ENCODE assay signal across 18 mouse cellular contexts in the genomic region with DNA sequence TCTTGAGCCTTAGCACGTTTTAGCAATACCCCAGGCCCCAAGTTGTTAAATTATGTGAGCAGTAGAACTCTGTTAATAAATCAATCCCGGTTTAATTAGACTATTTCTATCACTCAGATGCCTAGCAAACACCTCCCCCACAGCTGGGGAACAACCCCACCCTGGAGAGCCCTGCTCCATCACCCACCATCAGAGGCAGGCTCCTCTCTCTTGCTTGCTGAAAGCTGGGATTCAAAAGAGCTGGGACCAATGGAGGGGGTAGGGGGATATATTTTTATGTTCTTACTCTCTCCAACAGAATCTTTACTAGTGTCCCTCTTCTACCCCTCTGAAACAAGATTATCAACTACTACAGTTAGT.
DNase-seq lines count a peak whose midpoint lies in the region; ATAC-seq lines count a peak whose summit lies in the region.
"Had no signal": no experiment of that assay in that cellular context is flagged by ENCODE, and none has a peak within 500 bp of the region (broad histone marks: within the 10 kb centered on the region; RNA-seq: fewer than 3 reads in every experiment).

No protein-coding gene starts in this region.

- no peak overlapping the region for H3K4me2 ChIP-seq in forebrain, embryonic 15.5 days (replicated peaks)
- H3K4me2 ChIP-seq in hindbrain, embryonic 16.5 days (ENCODE audit: low read length): no peak overlapping the region
- no peak overlapping the region for H3K4me2 ChIP-seq in midbrain, embryonic 14.5 days (ENCODE audit: low read length)
- H3K4me2 ChIP-seq: intestine, embryonic 15.5 days; liver, embryonic 11.5 days; lung, embryonic 14.5 days had no signal

- H3K27ac ChIP-seq in embryonic facial prominence, embryonic 10.5 days (replicated peaks): 0 out of 2 replicates have a peak overlapping the region, but pooled peaks have one; percentile 10
- H3K27ac ChIP-seq in forebrain, embryonic 15.5 days (replicated peaks): peak overlapping the region; percentile 50
- no peak overlapping the region for H3K27ac ChIP-seq in hindbrain, embryonic 16.5 days (ENCODE audit: low read depth, low read length)
- peak overlapping the region; percentile 72 for H3K27ac ChIP-seq in midbrain, embryonic 14.5 days (replicated peaks; ENCODE audit: low read depth, low read length)
- H3K27ac ChIP-seq: gastrocnemius, adult 2 months; intestine, embryonic 15.5 days had no signal

- H3K27me3 ChIP-seq in embryonic facial prominence, embryonic 10.5 days (replicated peaks; ENCODE audit: low read depth, poor library complexity, severe bottlenecking): no peaks in the 10 kb centered on the region
- H3K27me3 ChIP-seq in forebrain, embryonic 15.5 days: no peaks in the 10 kb centered on the region
- H3K27me3 ChIP-seq in hindbrain, embryonic 16.5 days (replicated peaks; ENCODE audit: control insufficient read depth, insufficient read depth, low read length): no peaks in the 10 kb centered on the region
- no peaks in the 10 kb centered on the region for H3K27me3 ChIP-seq in midbrain, embryonic 14.5 days (ENCODE audit: control insufficient read depth, insufficient read depth, low read length)
- H3K27me3 ChIP-seq: intestine, embryonic 15.5 days; megakaryocyte, embryonic 14.5 days had no signal

- ATAC-seq in forebrain, embryonic 15.5 days (replicated peaks): peak; percentile 88
- peak; percentile 45; the same call in 1 of the 2 replicates for ATAC-seq in hindbrain, embryonic 16.5 days
- no peak; the same call in 1 of the 2 replicates for ATAC-seq in midbrain, embryonic 14.5 days (ENCODE audit: low FRiP score, low TSS enrichment)
- ATAC-seq in monocyte, adult 5-6 weeks (replicated peaks; ENCODE audit: insufficient number of reproducible peaks, low FRiP score, low TSS enrichment, poor library complexity, severe bottlenecking): no peak
- ATAC-seq: intestine, embryonic 15.5 days had no signal

- 0 out of 2 replicates have a peak, but pooled peaks cover 3% of the 10 kb centered on the region for H3K9me3 ChIP-seq in embryonic facial prominence, embryonic 10.5 days
- H3K9me3 ChIP-seq in forebrain, embryonic 15.5 days: no peaks in the 10 kb centered on the region
- no peaks in the 10 kb centered on the region for H3K9me3 ChIP-seq in hindbrain, embryonic 16.5 days (ENCODE audit: control insufficient read depth, low read length)
- no peaks in the 10 kb centered on the region for H3K9me3 ChIP-seq in midbrain, embryonic 14.5 days (ENCODE audit: control insufficient read depth, low read length)
- H3K9me3 ChIP-seq: intestine, embryonic 15.5 days; megakaryocyte, embryonic 14.5 days had no signal

- H3K9ac ChIP-seq in forebrain, embryonic 15.5 days (replicated peaks): no peak overlapping the region
- H3K9ac ChIP-seq in hindbrain, embryonic 16.5 days (ENCODE audit: low read depth, low read length): no peak overlapping the region
- no peak overlapping the region for H3K9ac ChIP-seq in midbrain, embryonic 14.5 days (replicated peaks; ENCODE audit: low read length)
- H3K9ac ChIP-seq: intestine, embryonic 15.5 days; lung, embryonic 14.5 days had no signal

- H3K4me3 ChIP-seq in embryonic facial prominence, embryonic 10.5 days: no peak overlapping the region
- no peak overlapping the region for H3K4me3 ChIP-seq in forebrain, embryonic 15.5 days
- no peak overlapping the region for H3K4me3 ChIP-seq in hindbrain, embryonic 16.5 days (ENCODE audit: low read length)
- H3K4me3 ChIP-seq in midbrain, embryonic 14.5 days (replicated peaks; ENCODE audit: low read depth, low read length): no peak overlapping the region
- H3K4me3 ChIP-seq: erythroblast, embryonic 14.5 days; gastrocnemius, adult 2 months; intestine, embryonic 15.5 days; megakaryocyte, embryonic 14.5 days had no signal

- 76% methylated on average over 2 of the region's 2 CpGs for WGBS in embryonic facial prominence, embryonic 10.5 days
- 30% methylated on average over 2 of the region's 2 CpGs for WGBS in forebrain, embryonic 15.5 days
- WGBS in hindbrain, embryonic 16.5 days: 33% methylated on average over 2 of the region's 2 CpGs
- WGBS in midbrain, embryonic 14.5 days: 25% methylated on average over 2 of the region's 2 CpGs

- no peak for DNase-seq in embryonic facial prominence, embryonic 10.5 days (ENCODE audit: low spot score)
- no peak for DNase-seq in midbrain, embryonic 14.5 days
- no peak for DNase-seq in frontal cortex, postnatal 14 days (ENCODE audit: low spot score in 2 of 2)
- DNase-seq in cerebellum, adult 11-12 months: no peak
- no peak for DNase-seq in layer of hippocampus, postnatal 25 days (ENCODE audit: extremely low spot score in 1 of 2, low spot score in 1 of 2)
- DNase-seq: adrenal gland, postnatal 25 days; cerebellum, postnatal 10 days; gastrocnemius, adult 2 months; kidney, postnatal 10 days; thymus, postnatal 4 days had no signal

- no peaks in the 10 kb centered on the region for H3K36me3 ChIP-seq in embryonic facial prominence, embryonic 10.5 days (replicated peaks)
- no peaks in the 10 kb centered on the region for H3K36me3 ChIP-seq in forebrain, embryonic 15.5 days
- H3K36me3 ChIP-seq in hindbrain, embryonic 16.5 days (ENCODE audit: control insufficient read depth, insufficient read depth, low read length): no peaks in the 10 kb centered on the region
- no peaks in the 10 kb centered on the region for H3K36me3 ChIP-seq in midbrain, embryonic 14.5 days (ENCODE audit: control insufficient read depth, insufficient read depth, low read length)
- H3K36me3 ChIP-seq: intestine, embryonic 15.5 days had no signal

- peaks cover 9% of the 10 kb centered on the region for H3K4me1 ChIP-seq in embryonic facial prominence, embryonic 10.5 days
- H3K4me1 ChIP-seq in forebrain, embryonic 15.5 days: no peaks in the 10 kb centered on the region; the same call in none of the 2 replicates
- H3K4me1 ChIP-seq in hindbrain, embryonic 16.5 days (ENCODE audit: control insufficient read depth, insufficient read depth, low read depth, low read length): peaks cover 3% of the 10 kb centered on the region; the same call in 1 of the 2 replicates
- H3K4me1 ChIP-seq in midbrain, embryonic 14.5 days (ENCODE audit: control insufficient read depth, insufficient read depth, low read length): no peaks in the 10 kb centered on the region

Comparison
In these comparisons a context has a peak if more than half of its experiments do, and no peak if none do; other contexts are left out.
1. ATAC-seq: peak in forebrain, embryonic 15.5 days (single experiment) and hindbrain, embryonic 16.5 days (single experiment); none in midbrain, embryonic 14.5 days (single experiment) and monocyte, adult 5-6 weeks (single experiment).